Mouse (Mus musculus) ES-E14 (cell line): ENCODE data around the gene Bcl2l12.

Experiments used
- CHD2 ChIP-seq: IDR thresholded peaks from 2 replicates; pipeline ENCODE4 v1.6.1; 2014; ENCODE audit warnings: mild to moderate bottlenecking, low read depth, low read length, inconsistent platforms
- MAFK ChIP-seq: IDR thresholded peaks from 2 replicates; pipeline ENCODE4 v1.6.1; 2014; ENCODE audit warnings: mild to moderate bottlenecking, low read depth, low read length, inconsistent platforms; ENCODE audit not compliant: insufficient read depth
- ZC3H11A ChIP-seq: IDR thresholded peaks from 2 replicates; pipeline ENCODE4 v1.6.1; 2012; ENCODE audit warnings: low read depth, mild to moderate bottlenecking, inconsistent platforms, low read length, borderline replicate concordance
- ZNF384 ChIP-seq: IDR thresholded peaks from 2 replicates; pipeline ENCODE4 v1.6.1; 2012; ENCODE audit warnings: low read depth, low read length, inconsistent platforms

- no peak for TF ChIP-seq ZNF384
- TF ChIP-seq CHD2 = no peak
- TF ChIP-seq MAFK = no peak
- TF ChIP-seq ZC3H11A = no peak
Observed at GRCm38 (mm10) chr7:44956266-44956665, 42.2 kb downstream of the Bcl2l12 start.
